Mouse (Mus musculus) G1E (cell line): ENCODE results near the gene Sprr2d. TPM values are rescaled to one million over a fixed set of nuclear protein-coding genes. Genes with fewer than 3 reads are reported as not detected.

ENCODE experiments used
- ATAC-seq: 2 replicates; pipeline ENCODE4 v1.8.0; 2016; ENCODE audit warnings: mild to moderate bottlenecking; ENCODE audit not compliant: insufficient number of reproducible peaks, poor library complexity, low FRiP score, severe bottlenecking; ENCODE audit errors: extremely low read depth
- DNase-seq: peaks from one replicate; pipeline ENCODE4 v3.0.0; 2012; ENCODE audit warnings: low spot score
- H3K27me3 ChIP-seq: 2 replicates; pipeline ENCODE4 v1.6.1; 2012; ENCODE audit warnings: mild to moderate bottlenecking, low read length, inconsistent platforms; ENCODE audit not compliant: insufficient read depth
- H3K36me3 ChIP-seq: replicated peaks from 2 replicates; pipeline ENCODE3; 2012; ENCODE audit warnings: mild to moderate bottlenecking, inconsistent platforms
- H3K4me1 ChIP-seq: 2 replicates; pipeline ENCODE4 v1.6.1; 2012; ENCODE audit warnings: low read depth, low read length, inconsistent platforms, mixed read lengths; ENCODE audit not compliant: insufficient read depth
- H3K4me3 ChIP-seq: 2 replicates; pipeline ENCODE4 v1.5.1; 2012; ENCODE audit warnings: low read depth, mild to moderate bottlenecking, inconsistent platforms, low read length, moderate library complexity, mixed read lengths
- H3K9me3 ChIP-seq: replicated peaks from 2 replicates; pipeline ENCODE4 v1.6.1; 2012; ENCODE audit warnings: inconsistent platforms
- CTCF ChIP-seq: IDR thresholded peaks from 2 replicates; pipeline ENCODE4 v1.5.1; 2012; ENCODE audit warnings: low read depth, low read length, inconsistent platforms, mixed read lengths
- GATA1 ChIP-seq: IDR thresholded peaks from 2 replicates; pipeline ENCODE4 v1.6.1; 2012; ENCODE audit warnings: borderline replicate concordance, low read length, inconsistent platforms, mixed read lengths
- GATA2 ChIP-seq: IDR thresholded peaks from 2 replicates; pipeline ENCODE4 v1.6.1; 2012; ENCODE audit warnings: low read depth, low read length, inconsistent platforms, borderline replicate concordance
- POLR2AphosphoS5 ChIP-seq: IDR thresholded peaks from 2 replicates; pipeline ENCODE4 v1.6.1; 2012; ENCODE audit warnings: low read depth, low read length, inconsistent platforms; ENCODE audit not compliant: insufficient replicate concordance
- TAL1 ChIP-seq: conservative IDR thresholded peaks from 2 replicates; pipeline ENCODE4 v1.6.1; 2012; ENCODE audit warnings: low read depth, low read length, inconsistent platforms, mixed read lengths
- polyA plus RNA-seq: library from polyadenylated mRNA; stranded (reverse); fragments of >175 nt; gene quantifications from 2 replicates; pipeline ENCODE4 v1.2.3, GENCODE M21; 2012
- total RNA-seq, 2 experiments: library from RNA; stranded (forward) in 1 of 2; stranded (reverse) in 1 of 2; fragments of 200-1000 nt in 1 of 2; fragments of >200 nt in 1 of 2; fragmentation: Nextera tagmentation in 1 of 2; gene quantifications; 2 replicates each; pipeline ENCODE4 v1.2.3; 2014 to 2017

Sprr2d gene
- total and polyA plus RNA-seq, 3 experiments = not detected

DNA sequence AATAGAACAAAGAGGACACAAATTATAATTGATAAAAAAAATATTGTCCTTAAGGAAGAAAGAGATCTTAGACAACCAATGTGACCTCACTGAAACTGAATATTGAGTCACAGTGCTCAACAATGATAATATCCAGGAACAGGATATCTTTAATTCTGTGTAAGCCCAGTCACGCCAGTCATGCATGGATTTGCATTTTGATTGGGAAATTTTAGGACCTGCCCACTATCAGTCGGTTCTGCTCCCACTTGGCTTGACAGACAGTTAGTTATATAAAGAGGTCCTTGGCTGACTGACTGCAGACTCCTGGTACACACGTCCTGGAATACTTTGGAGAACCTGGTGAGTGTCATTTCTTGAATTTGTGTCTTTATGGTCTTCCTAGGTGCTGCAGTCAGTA, 25.9 kb downstream of the Sprr2d start, which contains the start of gene Sprr2f:
TSS of gene Sprr2f (plus strand) at position 301 of the 400 bp plus-strand sequence.
- Histone ChIP-seq H3K27me3 (no peaks in the 10 kb centered on the region), H3K4me1 (no peaks in the 10 kb centered on the region), H3K4me3 (no peak within 1 kb of the TSS), H3K36me3 (no peaks in the 10 kb centered on the region), H3K9me3 (peaks cover 3% of the 10 kb centered on the region; the same call in 1 of the 2 replicates)
- no peak for DNase-seq
- no peak for ATAC-seq
- TF ChIP-seq GATA1 (no peak), GATA2 (no peak), CTCF (no peak), POLR2AphosphoS5 (no peak), TAL1 (no peak)

DNA sequence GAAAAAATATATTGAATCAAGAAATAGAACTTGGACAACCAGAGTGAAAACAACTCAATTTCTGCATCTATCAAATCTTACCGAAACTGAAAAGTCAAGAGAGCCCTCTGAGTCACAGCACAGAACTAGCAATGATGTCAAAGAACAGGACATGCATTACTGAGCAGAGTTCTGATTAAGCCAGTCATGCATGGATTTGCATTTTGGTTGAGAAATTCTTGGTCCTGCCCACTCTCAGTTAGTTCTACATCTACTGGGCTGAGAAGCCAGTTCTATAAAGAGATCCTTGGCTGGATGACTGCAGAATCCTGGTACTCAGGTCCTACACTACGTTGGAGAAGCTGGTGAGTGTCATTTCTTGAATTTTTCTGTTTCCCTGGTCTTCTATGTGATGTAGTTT, 34.7 kb downstream of the Sprr2d start:
- H3K27me3 ChIP-seq = no peaks in the 10 kb centered on the region
- no peak for TF ChIP-seq POLR2AphosphoS5
- no peak for TF ChIP-seq CTCF
- no peak for TF ChIP-seq GATA1
- TF ChIP-seq GATA2 = no peak
- TF ChIP-seq TAL1 = no peak
- ATAC-seq = no peak
- no peak for DNase-seq
- H3K4me3 ChIP-seq = no peak overlapping the region
- H3K9me3 ChIP-seq = peaks cover 3% of the 10 kb centered on the region; the same call in 1 of the 2 replicates
- no peaks in the 10 kb centered on the region for H3K4me1 ChIP-seq
- no peaks in the 10 kb centered on the region for H3K36me3 ChIP-seq

DNA sequence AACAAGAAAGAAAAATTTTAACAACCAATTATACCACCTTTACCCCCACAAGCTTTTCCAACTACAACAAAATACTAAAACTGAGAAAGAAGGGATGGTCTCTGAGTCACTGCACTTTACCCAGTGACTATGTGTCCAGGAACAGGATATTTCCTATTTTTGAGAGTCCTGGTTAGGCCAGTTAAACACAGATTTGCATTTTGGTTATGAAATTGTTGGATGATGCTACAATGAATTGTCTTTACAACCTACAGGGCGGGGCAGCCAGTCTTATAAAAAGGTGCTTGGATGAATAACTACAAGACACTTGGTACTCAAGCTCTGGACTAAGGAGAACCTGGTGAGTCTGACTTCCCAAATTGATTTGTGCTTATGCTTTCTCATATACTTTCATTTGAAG, 46.4 kb downstream of the Sprr2d start, which contains the start of gene Sprr2h:
TSS of gene Sprr2h (plus strand) at position 301 of the 400 bp plus-strand sequence.
- ATAC-seq = no peak
- TF ChIP-seq POLR2AphosphoS5 (no peak), GATA2 (no peak), CTCF (no peak), TAL1 (no peak), GATA1 (no peak)
- H3K9me3 ChIP-seq = 0 out of 2 replicates have a peak, but pooled peaks cover 3% of the 10 kb centered on the region
- no peaks in the 10 kb centered on the region for H3K4me1 ChIP-seq
- no peak within 1 kb of the TSS for H3K4me3 ChIP-seq
- no peak for DNase-seq
- H3K36me3 ChIP-seq = no peaks in the 10 kb centered on the region
- no peaks in the 10 kb centered on the region for H3K27me3 ChIP-seq

Other genes starting within 250 kb of the Sprr2d start
- gene Prr9, start 215.2 kb upstream of the Sprr2d start, total RNA-seq (2014; fragmentation: Nextera tagmentation) = not detected in 2 replicates
- gene Prr9, start 215.2 kb upstream of the Sprr2d start, total RNA-seq (2017) = 0.22 TPM in 1 of 2 replicates, not detected in the other
- gene Prr9, start 215.2 kb upstream of the Sprr2d start, polyA plus RNA-seq = not detected in 2 replicates
- gene Lelp1, start 196.4 kb upstream of the Sprr2d start, total RNA-seq (2014; fragmentation: Nextera tagmentation) = not detected in 2 replicates
- not detected in 2 replicates for gene Lelp1, start 196.4 kb upstream of the Sprr2d start, total RNA-seq (2017)
- not detected in 2 replicates for gene Lelp1, start 196.4 kb upstream of the Sprr2d start, polyA plus RNA-seq
- not detected in 2 replicates for gene Sprr2a1, start 123.3 kb upstream of the Sprr2d start, total RNA-seq (2014; fragmentation: Nextera tagmentation)
- gene Sprr2a1, start 123.3 kb upstream of the Sprr2d start, total RNA-seq (2017) = not detected in 2 replicates
- gene Sprr2a1, start 123.3 kb upstream of the Sprr2d start, polyA plus RNA-seq = not detected in 2 replicates
- not detected in 2 replicates for gene Sprr2a2, start 123.2 kb upstream of the Sprr2d start, total RNA-seq (2014; fragmentation: Nextera tagmentation)
- 0.12 and 0.60 TPM in 2 replicates for gene Sprr2a2, start 123.2 kb upstream of the Sprr2d start, total RNA-seq (2017)
- not detected in 2 replicates for gene Sprr2a2, start 123.2 kb upstream of the Sprr2d start, polyA plus RNA-seq
- not detected in 2 replicates for gene Sprr2a3, start 53.7 kb upstream of the Sprr2d start, total RNA-seq (2014; fragmentation: Nextera tagmentation)
- gene Sprr2a3, start 53.7 kb upstream of the Sprr2d start, total RNA-seq (2017) = 0.11 and 0.23 TPM in 2 replicates
- gene Sprr2a3, start 53.7 kb upstream of the Sprr2d start, polyA plus RNA-seq = not detected in 2 replicates
- gene Sprr2b, start 22.5 kb upstream of the Sprr2d start, total RNA-seq (2014; fragmentation: Nextera tagmentation) = not detected in 2 replicates
- not detected in 2 replicates for gene Sprr2b, start 22.5 kb upstream of the Sprr2d start, total RNA-seq (2017)
- not detected in 2 replicates for gene Sprr2b, start 22.5 kb upstream of the Sprr2d start, polyA plus RNA-seq
- not detected in 2 replicates for gene Sprr2e, start 13.0 kb downstream of the Sprr2d start, total RNA-seq (2014; fragmentation: Nextera tagmentation)
- not detected in 2 replicates for gene Sprr2e, start 13.0 kb downstream of the Sprr2d start, total RNA-seq (2017)
- not detected in 2 replicates for gene Sprr2e, start 13.0 kb downstream of the Sprr2d start, polyA plus RNA-seq
- gene Sprr2f, start 26.0 kb downstream of the Sprr2d start, total RNA-seq (2014; fragmentation: Nextera tagmentation) = not detected in 2 replicates
- gene Sprr2f, start 26.0 kb downstream of the Sprr2d start, total RNA-seq (2017) = not detected in 2 replicates
- not detected in 2 replicates for gene Sprr2f, start 26.0 kb downstream of the Sprr2d start, polyA plus RNA-seq
- not detected in 2 replicates for gene Sprr2h, start 46.5 kb downstream of the Sprr2d start, total RNA-seq (2014; fragmentation: Nextera tagmentation)
- not detected in 2 replicates for gene Sprr2h, start 46.5 kb downstream of the Sprr2d start, total RNA-seq (2017)
- gene Sprr2h, start 46.5 kb downstream of the Sprr2d start, polyA plus RNA-seq = not detected in 2 replicates
- gene Sprr2i, start 68.9 kb downstream of the Sprr2d start, total RNA-seq (2014; fragmentation: Nextera tagmentation) = not detected in 2 replicates
- not detected in 2 replicates for gene Sprr2i, start 68.9 kb downstream of the Sprr2d start, total RNA-seq (2017)
- gene Sprr2i, start 68.9 kb downstream of the Sprr2d start, polyA plus RNA-seq = not detected in 2 replicates
- not detected in 2 replicates for gene Sprr2j-ps, start 78.9 kb downstream of the Sprr2d start, total RNA-seq (2014; fragmentation: Nextera tagmentation)
- not detected in 2 replicates for gene Sprr2j-ps, start 78.9 kb downstream of the Sprr2d start, total RNA-seq (2017)
- not detected in 2 replicates for gene Sprr2j-ps, start 78.9 kb downstream of the Sprr2d start, polyA plus RNA-seq
- gene Gm9774, start 90.3 kb downstream of the Sprr2d start, total RNA-seq (2014; fragmentation: Nextera tagmentation) = 3.7 and 4.9 TPM in 2 replicates
- 1.5 and 1.9 TPM in 2 replicates for gene Gm9774, start 90.3 kb downstream of the Sprr2d start, total RNA-seq (2017)
- gene Gm9774, start 90.3 kb downstream of the Sprr2d start, polyA plus RNA-seq = 13.1 and 22.5 TPM in 2 replicates
- not detected in 2 replicates for gene Sprr2k, start 93.4 kb downstream of the Sprr2d start, total RNA-seq (2014; fragmentation: Nextera tagmentation)
- 0.33 and 0.46 TPM in 2 replicates for gene Sprr2k, start 93.4 kb downstream of the Sprr2d start, total RNA-seq (2017)
- gene Sprr2k, start 93.4 kb downstream of the Sprr2d start, polyA plus RNA-seq = not detected in 2 replicates
- not detected in 2 replicates for gene Sprr1b, start 99.6 kb downstream of the Sprr2d start, total RNA-seq (2014; fragmentation: Nextera tagmentation)
- not detected in 2 replicates for gene Sprr1b, start 99.6 kb downstream of the Sprr2d start, total RNA-seq (2017)
- not detected in 2 replicates for gene Sprr1b, start 99.6 kb downstream of the Sprr2d start, polyA plus RNA-seq
- not detected in 2 replicates for gene Sprr3, start 119.6 kb downstream of the Sprr2d start, total RNA-seq (2014; fragmentation: Nextera tagmentation)
- gene Sprr3, start 119.6 kb downstream of the Sprr2d start, total RNA-seq (2017) = 0.11 TPM in 1 of 2 replicates, not detected in the other
- gene Sprr3, start 119.6 kb downstream of the Sprr2d start, polyA plus RNA-seq = not detected in 2 replicates
- not detected in 2 replicates for gene Sprr1a, start 146.8 kb downstream of the Sprr2d start, total RNA-seq (2014; fragmentation: Nextera tagmentation)
- 0.23 TPM in 1 of 2 replicates, not detected in the other for gene Sprr1a, start 146.8 kb downstream of the Sprr2d start, total RNA-seq (2017)
- not detected in 2 replicates for gene Sprr1a, start 146.8 kb downstream of the Sprr2d start, polyA plus RNA-seq
- gene Sprr4, start 161.4 kb downstream of the Sprr2d start, total RNA-seq (2014; fragmentation: Nextera tagmentation) = not detected in 2 replicates
- not detected in 2 replicates for gene Sprr4, start 161.4 kb downstream of the Sprr2d start, total RNA-seq (2017)
- not detected in 2 replicates for gene Sprr4, start 161.4 kb downstream of the Sprr2d start, polyA plus RNA-seq
- not detected in 2 replicates for gene 2310046K23Rik, start 195.4 kb downstream of the Sprr2d start, total RNA-seq (2014; fragmentation: Nextera tagmentation)
- gene 2310046K23Rik, start 195.4 kb downstream of the Sprr2d start, total RNA-seq (2017) = not detected in 2 replicates
- gene 2310046K23Rik, start 195.4 kb downstream of the Sprr2d start, polyA plus RNA-seq = not detected in 2 replicates
- not detected in 2 replicates for gene Ivl, start 234.6 kb downstream of the Sprr2d start, total RNA-seq (2014; fragmentation: Nextera tagmentation)
- 0.11 TPM in 1 of 2 replicates, not detected in the other for gene Ivl, start 234.6 kb downstream of the Sprr2d start, total RNA-seq (2017)
- not detected in 2 replicates for gene Ivl, start 234.6 kb downstream of the Sprr2d start, polyA plus RNA-seq
- not detected in 2 replicates for gene Smcp, start 249.9 kb downstream of the Sprr2d start, total RNA-seq (2014; fragmentation: Nextera tagmentation)
- not detected in 2 replicates for gene Smcp, start 249.9 kb downstream of the Sprr2d start, total RNA-seq (2017)
- not detected in 2 replicates for gene Smcp, start 249.9 kb downstream of the Sprr2d start, polyA plus RNA-seq